Mouse (Mus musculus): ENCODE results near the gene Gc. TPM values are rescaled to one million over a fixed set of nuclear protein-coding genes. Genes with fewer than 3 reads are reported as not detected.

Gene Gc
- polyA plus RNA-seq (2012): not detected in 2 replicates

- H3K4me1 ChIP-seq (ENCODE audit: control insufficient read depth): no peaks in the 10 kb centered on the region
- H3K4me3 ChIP-seq (replicated peaks): peak within 1 kb of the TSS; percentile 30
- no peaks in the 10 kb centered on the region for H3K36me3 ChIP-seq (ENCODE audit: control insufficient read depth)
- TF ChIP-seq GATA1 (IDR thresholded peaks at IDR 0.05; ENCODE audit: low read length): no peak
- no peak for TF ChIP-seq TAL1 (IDR thresholded peaks at IDR 0.05; ENCODE audit: low read length)
- H3K9me3 ChIP-seq (ENCODE audit: control insufficient read depth, low read length): no peaks in the 10 kb centered on the region; the same call in 1 of the 2 replicates
- H3K27me3 ChIP-seq (ENCODE audit: control insufficient read depth): no peaks in the 10 kb centered on the region
Measured at GRCm38 (mm10) chr5:89457554-89458062, at the start of gene Gc. TSS of gene Gc (minus strand) at chr5:89457898.

GRCm38 (mm10) chr5:89500182-89500581, 42.5 kb upstream of the Gc start:
- Histone ChIP-seq H3K4me3 (replicated peaks) (no peak overlapping the region), H3K4me1 (ENCODE audit: control insufficient read depth) (no peaks in the 10 kb centered on the region), H3K27me3 (ENCODE audit: control insufficient read depth) (no peaks in the 10 kb centered on the region), H3K9me3 (ENCODE audit: control insufficient read depth, low read length) (no peaks in the 10 kb centered on the region), H3K36me3 (ENCODE audit: control insufficient read depth) (no peaks in the 10 kb centered on the region)
- TF ChIP-seq TAL1 (IDR thresholded peaks at IDR 0.05; ENCODE audit: low read length): no peak
- no peak for TF ChIP-seq GATA1 (IDR thresholded peaks at IDR 0.05; ENCODE audit: low read length)

DNA sequence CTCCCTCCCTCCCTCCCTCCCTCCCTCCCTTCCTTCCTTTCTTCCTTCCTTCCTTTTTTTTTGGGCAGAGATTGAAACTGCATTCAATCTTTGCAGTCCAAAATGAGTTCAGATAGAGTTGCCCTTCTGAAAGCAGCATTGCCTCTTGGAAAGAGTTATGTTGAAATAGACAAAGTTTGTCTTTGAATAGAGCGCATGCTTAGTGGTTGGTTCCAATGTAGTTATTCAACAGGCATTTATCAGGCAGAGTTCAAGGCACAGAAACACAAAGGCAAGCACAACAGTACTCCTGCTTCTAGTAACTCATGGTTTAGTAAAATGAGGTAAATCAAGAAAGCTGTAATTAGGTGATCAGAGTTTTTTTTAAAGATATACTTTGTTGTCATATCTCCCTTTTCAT, 34.9 kb upstream of the Gc start:
- no peaks in the 10 kb centered on the region for H3K4me1 ChIP-seq (ENCODE audit: control insufficient read depth)
- no peak for TF ChIP-seq GATA1 (IDR thresholded peaks at IDR 0.05; ENCODE audit: low read length)
- TF ChIP-seq TAL1 (IDR thresholded peaks at IDR 0.05; ENCODE audit: low read length): no peak
- no peaks in the 10 kb centered on the region for H3K27me3 ChIP-seq (ENCODE audit: control insufficient read depth)
- H3K9me3 ChIP-seq (ENCODE audit: control insufficient read depth, low read length): no peaks in the 10 kb centered on the region
- no peak overlapping the region for H3K4me3 ChIP-seq (replicated peaks)
- H3K36me3 ChIP-seq (ENCODE audit: control insufficient read depth): no peaks in the 10 kb centered on the region

DNA sequence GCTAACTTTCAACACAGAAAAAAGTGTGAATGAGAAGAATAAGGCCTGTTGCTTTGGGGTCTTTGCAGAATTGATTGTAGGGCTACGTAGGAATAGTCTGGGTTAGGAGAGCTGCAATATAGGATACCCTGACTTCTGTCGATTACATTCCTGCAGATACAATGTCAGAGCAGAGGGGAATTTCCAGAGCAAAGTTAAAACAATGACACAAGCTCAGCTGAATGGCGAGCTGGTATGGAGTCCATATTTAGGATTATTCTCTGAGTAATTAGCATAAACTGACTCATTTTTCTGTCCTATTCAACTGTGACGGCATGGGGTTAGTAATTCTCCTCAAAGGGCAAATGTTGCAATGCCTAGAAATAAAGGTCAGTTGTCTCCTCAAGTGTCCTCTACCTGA, 12.8 kb upstream of the Gc start:
- no peaks in the 10 kb centered on the region for H3K36me3 ChIP-seq (ENCODE audit: control insufficient read depth)
- H3K9me3 ChIP-seq (ENCODE audit: control insufficient read depth, low read length): no peaks in the 10 kb centered on the region
- H3K4me3 ChIP-seq (replicated peaks): no peak overlapping the region
- H3K27me3 ChIP-seq (ENCODE audit: control insufficient read depth): no peaks in the 10 kb centered on the region
- TF ChIP-seq TAL1 (IDR thresholded peaks at IDR 0.05; ENCODE audit: low read length) (no peak), GATA1 (IDR thresholded peaks at IDR 0.05; ENCODE audit: low read length) (no peak)
- H3K4me1 ChIP-seq (ENCODE audit: control insufficient read depth): no peaks in the 10 kb centered on the region

DNA sequence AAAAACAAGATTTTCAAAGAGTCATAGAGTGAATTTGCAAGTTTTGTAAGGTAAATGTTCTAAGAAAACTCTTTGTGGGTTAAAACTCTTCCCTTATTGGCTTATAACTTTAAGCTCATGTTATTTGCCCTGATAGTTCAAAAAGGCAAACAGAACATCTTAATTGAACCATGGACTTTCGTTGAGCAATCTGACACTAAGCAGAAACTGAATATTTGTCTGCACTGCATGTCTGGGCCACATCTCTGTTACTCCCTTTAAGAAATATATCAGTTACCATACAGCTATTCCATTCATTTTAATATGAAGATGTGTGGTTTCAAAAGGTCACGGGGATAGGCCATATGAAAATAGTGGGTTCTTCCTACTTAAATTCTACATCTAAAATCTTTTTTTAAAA, 10.2 kb upstream of the Gc start:
- H3K4me1 ChIP-seq (ENCODE audit: control insufficient read depth): no peaks in the 10 kb centered on the region
- H3K27me3 ChIP-seq (ENCODE audit: control insufficient read depth): no peaks in the 10 kb centered on the region
- TF ChIP-seq GATA1 (IDR thresholded peaks at IDR 0.05; ENCODE audit: low read length) (no peak), TAL1 (IDR thresholded peaks at IDR 0.05; ENCODE audit: low read length) (no peak)
- no peaks in the 10 kb centered on the region for H3K36me3 ChIP-seq (ENCODE audit: control insufficient read depth)
- no peaks in the 10 kb centered on the region for H3K9me3 ChIP-seq (ENCODE audit: control insufficient read depth, low read length)
- H3K4me3 ChIP-seq (replicated peaks): no peak overlapping the region

DNA sequence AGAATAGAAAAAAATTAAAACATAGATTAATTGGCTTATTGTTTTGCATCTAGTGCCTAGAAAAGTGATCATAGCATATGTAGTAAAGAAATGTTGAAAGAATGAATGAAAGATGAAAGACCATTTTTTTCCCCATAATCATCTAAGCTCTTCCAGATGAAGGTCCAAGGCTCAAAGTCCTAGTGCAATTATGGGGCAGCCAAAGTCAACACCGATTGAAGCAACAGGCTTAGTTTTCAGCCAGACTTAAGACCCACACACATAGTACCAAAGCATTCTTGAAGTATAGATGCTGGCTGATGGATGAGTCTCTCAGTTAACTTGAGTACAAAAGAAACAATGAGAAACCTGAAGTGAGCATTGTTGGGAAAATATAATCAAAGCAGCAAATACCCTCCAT, 9.3 kb upstream of the Gc start:
- H3K27me3 ChIP-seq (ENCODE audit: control insufficient read depth): no peaks in the 10 kb centered on the region
- H3K36me3 ChIP-seq (ENCODE audit: control insufficient read depth): no peaks in the 10 kb centered on the region
- H3K9me3 ChIP-seq (ENCODE audit: control insufficient read depth, low read length): no peaks in the 10 kb centered on the region
- H3K4me1 ChIP-seq (ENCODE audit: control insufficient read depth): no peaks in the 10 kb centered on the region
- H3K4me3 ChIP-seq (replicated peaks): no peak overlapping the region
- no peak for TF ChIP-seq TAL1 (IDR thresholded peaks at IDR 0.05; ENCODE audit: low read length)
- TF ChIP-seq GATA1 (IDR thresholded peaks at IDR 0.05; ENCODE audit: low read length): no peak

GRCm38 (mm10) chr5:89466275-89466674, 8.6 kb upstream of the Gc start:
- no peaks in the 10 kb centered on the region for H3K27me3 ChIP-seq (ENCODE audit: control insufficient read depth)
- H3K36me3 ChIP-seq (ENCODE audit: control insufficient read depth): no peaks in the 10 kb centered on the region
- no peak for TF ChIP-seq GATA1 (IDR thresholded peaks at IDR 0.05; ENCODE audit: low read length)
- TF ChIP-seq TAL1 (IDR thresholded peaks at IDR 0.05; ENCODE audit: low read length): no peak

DNA sequence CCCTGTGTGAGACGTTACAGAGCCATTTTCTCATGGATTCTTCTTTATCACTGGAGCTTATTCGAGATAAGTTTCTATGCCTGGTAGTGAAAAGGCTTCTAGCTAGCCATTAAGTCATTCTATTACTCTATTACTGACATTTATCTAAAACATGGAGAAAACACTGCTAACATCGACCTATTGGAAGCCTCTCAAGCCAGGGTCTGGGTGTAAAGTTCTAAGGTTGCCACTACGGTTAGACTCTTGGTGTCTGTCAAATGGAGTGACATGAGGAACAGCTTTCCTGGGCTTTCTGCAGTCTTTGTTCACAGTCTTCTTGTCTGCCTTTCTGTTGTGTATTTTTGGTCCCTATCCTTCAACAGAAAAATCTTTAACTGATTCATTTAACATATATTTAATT, 4.1 kb upstream of the Gc start:
- no peaks in the 10 kb centered on the region for H3K4me1 ChIP-seq (ENCODE audit: control insufficient read depth)
- no peak overlapping the region for H3K4me3 ChIP-seq (replicated peaks)
- no peak for TF ChIP-seq TAL1 (IDR thresholded peaks at IDR 0.05; ENCODE audit: low read length)
- TF ChIP-seq GATA1 (IDR thresholded peaks at IDR 0.05; ENCODE audit: low read length): no peak
- no peaks in the 10 kb centered on the region for H3K9me3 ChIP-seq (ENCODE audit: control insufficient read depth, low read length)
- H3K27me3 ChIP-seq (ENCODE audit: control insufficient read depth): no peaks in the 10 kb centered on the region
- no peaks in the 10 kb centered on the region for H3K36me3 ChIP-seq (ENCODE audit: control insufficient read depth)

More at GRCm38 (mm10) chr5:89466275-89466674, 8.6 kb upstream of the Gc start:
- no peak overlapping the region for H3K4me3 ChIP-seq (replicated peaks)
- no peaks in the 10 kb centered on the region for H3K9me3 ChIP-seq (ENCODE audit: control insufficient read depth, low read length)
- no peaks in the 10 kb centered on the region for H3K4me1 ChIP-seq (ENCODE audit: control insufficient read depth)

DNA sequence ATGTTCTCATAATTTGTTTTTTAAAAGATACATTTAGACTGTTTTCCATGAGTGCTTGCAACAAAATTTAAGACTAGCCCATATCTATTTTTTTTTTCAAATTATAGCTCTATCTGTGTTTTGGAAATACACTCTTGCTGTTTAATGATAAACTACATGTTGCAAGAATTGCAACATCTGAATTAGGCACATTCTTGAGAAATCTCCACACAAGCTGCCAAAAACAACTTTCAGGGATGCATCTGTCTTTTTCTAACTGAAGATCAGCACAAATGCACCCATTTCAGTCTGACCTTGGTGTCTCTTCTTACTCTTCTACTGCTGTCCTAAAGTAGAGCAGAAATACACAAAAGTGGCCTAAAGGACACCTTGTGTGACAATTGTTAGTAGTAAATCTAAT, 1.9 kb upstream of the Gc start:
- no peaks in the 10 kb centered on the region; the same call in 1 of the 2 replicates for H3K9me3 ChIP-seq (ENCODE audit: control insufficient read depth, low read length)
- no peak for TF ChIP-seq GATA1 (IDR thresholded peaks at IDR 0.05; ENCODE audit: low read length)
- no peak for TF ChIP-seq TAL1 (IDR thresholded peaks at IDR 0.05; ENCODE audit: low read length)
- no peaks in the 10 kb centered on the region for H3K27me3 ChIP-seq (ENCODE audit: control insufficient read depth)
- H3K4me1 ChIP-seq (ENCODE audit: control insufficient read depth): no peaks in the 10 kb centered on the region
- no peak overlapping the region for H3K4me3 ChIP-seq (replicated peaks)
- H3K36me3 ChIP-seq (ENCODE audit: control insufficient read depth): no peaks in the 10 kb centered on the region

DNA sequence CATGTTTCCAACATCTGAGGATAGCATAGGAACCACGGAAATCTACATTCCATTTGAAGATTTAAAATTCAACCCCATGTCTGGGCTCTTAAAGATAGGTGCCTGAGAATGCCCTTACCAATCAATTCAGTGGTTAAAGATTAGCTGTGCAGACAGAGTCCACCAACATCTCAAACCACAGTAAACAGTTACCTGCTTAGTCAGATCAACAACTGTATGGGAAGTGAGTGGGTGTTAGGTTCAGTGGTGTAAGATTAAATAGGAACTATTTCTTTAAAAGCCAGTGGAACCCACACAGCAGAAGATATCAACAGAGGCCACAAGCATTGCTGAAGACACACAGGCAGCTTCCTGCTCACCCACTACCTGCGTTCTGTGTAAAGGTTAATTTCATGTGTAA, 1.3 kb upstream of the Gc start:
- TF ChIP-seq TAL1 (IDR thresholded peaks at IDR 0.05; ENCODE audit: low read length) (no peak), GATA1 (IDR thresholded peaks at IDR 0.05; ENCODE audit: low read length) (no peak)
- no peaks in the 10 kb centered on the region; the same call in 1 of the 2 replicates for H3K9me3 ChIP-seq (ENCODE audit: control insufficient read depth, low read length)
- no peaks in the 10 kb centered on the region for H3K36me3 ChIP-seq (ENCODE audit: control insufficient read depth)
- no peaks in the 10 kb centered on the region for H3K4me1 ChIP-seq (ENCODE audit: control insufficient read depth)
- H3K4me3 ChIP-seq (replicated peaks): no peak overlapping the region
- no peaks in the 10 kb centered on the region for H3K27me3 ChIP-seq (ENCODE audit: control insufficient read depth)
